ENCODE assay signal across 8 mouse cellular contexts in genomic region chr2:70126330-70126729, GRCm38 (mm10).
DNase-seq lines count a peak whose midpoint lies in the region; ATAC-seq and TF ChIP-seq lines count a peak whose summit lies in the region.
"Had no signal": no experiment of that assay in that cellular context is flagged by ENCODE, and none has a peak within 500 bp of the region (broad histone marks: within the 10 kb centered on the region; RNA-seq: fewer than 3 reads in every experiment).

No protein-coding gene starts in this region.

- no peak for TF ChIP-seq CTCF in hindbrain, postnatal 0 days (IDR thresholded peaks at IDR 0.05; ENCODE audit: low read depth)
- no peak for TF ChIP-seq CTCF in olfactory bulb, adult 2 months (IDR thresholded peaks at IDR 0.05; ENCODE audit: insufficient read depth, low read depth, low read length)

- no peak overlapping the region for H3K9ac ChIP-seq in midbrain, embryonic 11.5 days (ENCODE audit: low read length)
- H3K9ac ChIP-seq in forebrain, embryonic 14.5 days (ENCODE audit: low read length), result peak overlapping the region; percentile 37
- H3K9ac ChIP-seq in hindbrain, postnatal 0 days (replicated peaks; ENCODE audit: low read length), result 0 out of 2 replicates have a peak overlapping the region, but pooled peaks have one; percentile 18

- no peak for DNase-seq in midbrain, embryonic 11.5 days (ENCODE audit: low spot score, missing footprints)
- DNase-seq in midbrain, embryonic 10.5 days (ENCODE audit: low spot score), result no peak
- no peak for DNase-seq in forebrain, embryonic 14.5 days (ENCODE audit: low spot score)
- DNase-seq in hindbrain, postnatal 0 days (ENCODE audit: low spot score), result no peak
- no peak for DNase-seq in adrenal gland, postnatal 14 days
- DNase-seq in cerebellum, adult 11 months, result no peak

- TF ChIP-seq POLR2A in olfactory bulb, adult 2 months (IDR thresholded peaks at IDR 0.05; ENCODE audit: insufficient read depth, low read depth, low read length), result no peak

- H3K4me1 ChIP-seq in midbrain, embryonic 11.5 days (ENCODE audit: control insufficient read depth, insufficient read depth, low read length), result peaks cover 13% of the 10 kb centered on the region
- H3K4me1 ChIP-seq in midbrain, embryonic 10.5 days, result peaks cover 23% of the 10 kb centered on the region
- H3K4me1 ChIP-seq in forebrain, embryonic 14.5 days (ENCODE audit: control insufficient read depth, insufficient read depth, low read length), result peaks cover 15% of the 10 kb centered on the region
- H3K4me1 ChIP-seq in hindbrain, postnatal 0 days (ENCODE audit: insufficient read depth, low read length), result peaks cover 13% of the 10 kb centered on the region; the same call in 1 of the 2 replicates
- H3K4me1 ChIP-seq in olfactory bulb, adult 2 months (ENCODE audit: control insufficient read depth, insufficient read depth, low read length), result peaks cover 28% of the 10 kb centered on the region

- no peak overlapping the region for H3K27ac ChIP-seq in midbrain, embryonic 11.5 days (ENCODE audit: low read depth, low read length)
- H3K27ac ChIP-seq in midbrain, embryonic 10.5 days (replicated peaks), result no peak overlapping the region
- 0 out of 2 replicates have a peak overlapping the region, but pooled peaks have one; percentile 30 for H3K27ac ChIP-seq in forebrain, embryonic 14.5 days (ENCODE audit: low read depth, low read length)
- H3K27ac ChIP-seq in hindbrain, postnatal 0 days, result no peak overlapping the region; the same call in 1 of the 2 replicates
- H3K27ac ChIP-seq in olfactory bulb, adult 2 months (ENCODE audit: insufficient read depth, low read depth, low read length), result peak overlapping the region; percentile 97
- H3K27ac ChIP-seq: heart, adult 2 months had no signal

- H3K4me2 ChIP-seq in midbrain, embryonic 11.5 days, result peak overlapping the region; percentile 42
- H3K4me2 ChIP-seq in forebrain, embryonic 14.5 days (ENCODE audit: low read length), result peak overlapping the region; percentile 32
- peak overlapping the region; percentile 48 for H3K4me2 ChIP-seq in hindbrain, postnatal 0 days (ENCODE audit: low read depth, low read length)

- no peaks in the 10 kb centered on the region for H3K9me3 ChIP-seq in midbrain, embryonic 11.5 days (ENCODE audit: control insufficient read depth, low read length)
- H3K9me3 ChIP-seq in midbrain, embryonic 10.5 days (replicated peaks), result no peaks in the 10 kb centered on the region
- H3K9me3 ChIP-seq in forebrain, embryonic 14.5 days (replicated peaks; ENCODE audit: control insufficient read depth, low read length), result no peaks in the 10 kb centered on the region
- H3K9me3 ChIP-seq in hindbrain, postnatal 0 days (ENCODE audit: low read length), result no peaks in the 10 kb centered on the region

- H3K27me3 ChIP-seq in midbrain, embryonic 11.5 days (ENCODE audit: control insufficient read depth, insufficient read depth, low read length), result peaks cover 4% of the 10 kb centered on the region; the same call in 1 of the 2 replicates
- peaks cover 59% of the 10 kb centered on the region for H3K27me3 ChIP-seq in midbrain, embryonic 10.5 days (ENCODE audit: low read depth, poor library complexity, severe bottlenecking)
- 0 out of 2 replicates have a peak, but pooled peaks cover 6% of the 10 kb centered on the region for H3K27me3 ChIP-seq in forebrain, embryonic 14.5 days (replicated peaks; ENCODE audit: control insufficient read depth, insufficient read depth, low read length)
- no peaks in the 10 kb centered on the region; the same call in 1 of the 2 replicates for H3K27me3 ChIP-seq in hindbrain, postnatal 0 days (ENCODE audit: insufficient read depth, low read length)

- ATAC-seq in midbrain, embryonic 11.5 days (ENCODE audit: low FRiP score), result no peak
- ATAC-seq in forebrain, embryonic 14.5 days, result no peak
- peak; percentile 22 for ATAC-seq in hindbrain, postnatal 0 days

- H3K4me3 ChIP-seq in midbrain, embryonic 11.5 days (ENCODE audit: low read depth, low read length), result no peak overlapping the region
- no peak overlapping the region for H3K4me3 ChIP-seq in midbrain, embryonic 10.5 days
- H3K4me3 ChIP-seq in forebrain, embryonic 14.5 days (ENCODE audit: low read depth, low read length), result no peak overlapping the region
- H3K4me3 ChIP-seq in hindbrain, postnatal 0 days (ENCODE audit: low read length), result no peak overlapping the region
- no peak overlapping the region for H3K4me3 ChIP-seq in olfactory bulb, adult 2 months (ENCODE audit: insufficient read depth, low read depth, low read length)
- H3K4me3 ChIP-seq: heart, adult 2 months had no signal

- WGBS in midbrain, embryonic 11.5 days, result 80% methylated on average over 10 of the region's 10 CpGs
- WGBS in midbrain, embryonic 10.5 days, result 78% methylated on average over 10 of the region's 10 CpGs
- 66% methylated on average over 10 of the region's 10 CpGs for WGBS in forebrain, embryonic 14.5 days
- 70% methylated on average over 10 of the region's 10 CpGs for WGBS in hindbrain, postnatal 0 days
- WGBS in olfactory bulb, adult 2 months, result 33% methylated on average over 10 of the region's 10 CpGs

- no peaks in the 10 kb centered on the region for H3K36me3 ChIP-seq in midbrain, embryonic 11.5 days (ENCODE audit: control insufficient read depth, insufficient read depth, low read length)
- no peaks in the 10 kb centered on the region for H3K36me3 ChIP-seq in midbrain, embryonic 10.5 days
- H3K36me3 ChIP-seq in forebrain, embryonic 14.5 days (ENCODE audit: control insufficient read depth, insufficient read depth, low read length), result no peaks in the 10 kb centered on the region
- no peaks in the 10 kb centered on the region for H3K36me3 ChIP-seq in hindbrain, postnatal 0 days (ENCODE audit: insufficient read depth, low read length)

Comparison
In these comparisons a context has a peak if more than half of its experiments do, and no peak if none do; other contexts are left out.
1. H3K27ac ChIP-seq: peak in forebrain, embryonic 14.5 days (single experiment) and olfactory bulb, adult 2 months (single experiment); none in midbrain, embryonic 11.5 days (single experiment), midbrain, embryonic 10.5 days (single experiment) and hindbrain, postnatal 0 days (single experiment).
2. Peak in every context shown above with its lines, with median percentiles within 50 percentile points of each other: H3K4me2 ChIP-seq.